Mouse (Mus musculus): ENCODE measurements around the gene Rgcc. TPM values are rescaled to one million over a fixed set of nuclear protein-coding genes. Genes with fewer than 3 reads are reported as not detected.

The Rgcc gene
- total and polyA plus RNA-seq, 3 experiments = 2.2 to 5.2 (median 2.3) TPM

- Histone ChIP-seq H3K4me2 (ENCODE audit: insufficient read depth, low read depth, poor library complexity, severe bottlenecking) (no peak overlapping the region), H3K27me3 (replicated peaks) (peaks cover 11% of the 10 kb centered on the region), H3K9ac (ENCODE audit: insufficient read depth, low read depth) (no peak overlapping the region), H3K4me1 (ENCODE audit: control insufficient read depth in 1 of 2, insufficient read depth in 2 of 2) (peaks cover 8 to 55% of the 10 kb centered on the region in 2 experiments), H3K9me3 (replicated peaks; ENCODE audit: low read length) (peaks cover under 1% of the 10 kb centered on the region), H3K79me2 (replicated peaks; ENCODE audit: control insufficient read depth, extremely low read depth, insufficient read depth, poor library complexity, severe bottlenecking) (no peaks in the 10 kb centered on the region), H3K4me3 (replicated peaks in 1 of 3; ENCODE audit: low read depth in 2 of 3, low read length in 2 of 3, poor library complexity in 1 of 3) (no peak overlapping the region), H3K27ac (ENCODE audit: insufficient read depth, low read depth) (no peak overlapping the region), H3K36me3 (replicated peaks in 1 of 2; ENCODE audit: control insufficient read depth in 1 of 2, insufficient read depth in 1 of 2, low read length in 1 of 2) (no peaks in the 10 kb centered on the region)
- TF ChIP-seq MYC (IDR thresholded peaks at IDR 0.05; ENCODE audit: low read depth, low read length) = no peak
- no peak for TF ChIP-seq JUN (IDR thresholded peaks at IDR 0.05; ENCODE audit: insufficient read depth, low read depth, low read length)
- TF ChIP-seq MEF2A (IDR thresholded peaks at IDR 0.05; ENCODE audit: borderline replicate concordance, low read depth, low read length) = no peak
- TF ChIP-seq JUND (conservative IDR thresholded peaks at IDR 0.05; ENCODE audit: low read depth, low read length) = no peak
- no peak for TF ChIP-seq ZC3H11A (IDR thresholded peaks at IDR 0.05; ENCODE audit: low read depth, low read length)
- TF ChIP-seq RCOR1 (conservative IDR thresholded peaks at IDR 0.05; ENCODE audit: low read depth, low read length) = no peak
- TF ChIP-seq TCF12 (IDR thresholded peaks at IDR 0.05; ENCODE audit: low read depth, low read length) = no peak
- no peak for TF ChIP-seq NELFE (IDR thresholded peaks at IDR 0.05; ENCODE audit: low read depth, low read length)
- TF ChIP-seq POLR2AphosphoS2 (IDR thresholded peaks at IDR 0.05; ENCODE audit: low read depth, low read length) = no peak
- no peak for TF ChIP-seq UBTF (IDR thresholded peaks at IDR 0.05; ENCODE audit: low read depth, low read length)
- TF ChIP-seq USF1 (IDR thresholded peaks at IDR 0.05; ENCODE audit: low read depth, low read length) = no peak
- TF ChIP-seq MAFK (IDR thresholded peaks at IDR 0.05; ENCODE audit: insufficient replicate concordance, low read length) = no peak
- no peak for TF ChIP-seq CHD1 (IDR thresholded peaks at IDR 0.05; ENCODE audit: low read depth, low read length)
- TF ChIP-seq MXI1 (IDR thresholded peaks at IDR 0.05; ENCODE audit: low read depth, low read length) = no peak
- no peak for TF ChIP-seq CHD2 (IDR thresholded peaks at IDR 0.05; ENCODE audit: low read length)
- TF ChIP-seq NRF1 (IDR thresholded peaks at IDR 0.05; ENCODE audit: low read depth, low read length) = no peak
- TF ChIP-seq USF2 (conservative IDR thresholded peaks at IDR 0.05; ENCODE audit: low read depth, low read length) = no peak
- dilution Hi-C loops (cut with MboI; ENCODE audit: extremely low pct_ligation_motif_present, extremely low pct_unique_long_range_greater_than_20kb, low sequenced_read_pairs) (no loop called here), in situ Hi-C loops (cut with MboI; ENCODE audit: low pct_ligation_motif_present, low pct_unique_long_range_greater_than_20kb, low sequenced_read_pairs) (no loop called here)
- no peak for DNase-seq (ENCODE audit: extremely low read depth)
Measured at GRCm38 (mm10) chr14:79295579-79295978, 5.9 kb downstream of the Rgcc start.

- H3K27ac ChIP-seq (ENCODE audit: insufficient read depth, low read depth) = no peak overlapping the region
- no peaks in the 10 kb centered on the region for H3K36me3 ChIP-seq (replicated peaks in 1 of 2; ENCODE audit: control insufficient read depth in 1 of 2, insufficient read depth in 1 of 2, low read length in 1 of 2)
- dilution Hi-C loops (cut with MboI; ENCODE audit: extremely low pct_ligation_motif_present, extremely low pct_unique_long_range_greater_than_20kb, low sequenced_read_pairs) (no loop called here), in situ Hi-C loops (cut with MboI; ENCODE audit: low pct_ligation_motif_present, low pct_unique_long_range_greater_than_20kb, low sequenced_read_pairs) (no loop called here)
- H3K4me1 ChIP-seq (ENCODE audit: control insufficient read depth in 1 of 2, insufficient read depth in 2 of 2) = peaks cover 12 to 58% of the 10 kb centered on the region in 2 experiments
- H3K9me3 ChIP-seq (replicated peaks; ENCODE audit: low read length) = no peaks in the 10 kb centered on the region
- no peak overlapping the region for H3K9ac ChIP-seq (ENCODE audit: insufficient read depth, low read depth)
- H3K4me2 ChIP-seq (ENCODE audit: insufficient read depth, low read depth, poor library complexity, severe bottlenecking) = no peak overlapping the region
- no peak for DNase-seq (ENCODE audit: extremely low read depth)
- TF ChIP-seq USF2 (conservative IDR thresholded peaks at IDR 0.05; ENCODE audit: low read depth, low read length) (no peak), PAX5 (IDR thresholded peaks at IDR 0.05; ENCODE audit: low read length) (no peak), ZMIZ1 (IDR thresholded peaks at IDR 0.05; ENCODE audit: low read depth, low read length) (no peak), CHD1 (IDR thresholded peaks at IDR 0.05; ENCODE audit: low read depth, low read length) (no peak), NELFE (IDR thresholded peaks at IDR 0.05; ENCODE audit: low read depth, low read length) (no peak), TBP (conservative IDR thresholded peaks at IDR 0.05; ENCODE audit: low read depth, low read length) (no peak), MAZ (IDR thresholded peaks at IDR 0.05; ENCODE audit: low read depth, low read length) (no peak), ZC3H11A (IDR thresholded peaks at IDR 0.05; ENCODE audit: low read depth, low read length) (no peak), ZNF384 (IDR thresholded peaks at IDR 0.05; ENCODE audit: low read depth, low read length) (no peak), ETS1 (conservative IDR thresholded peaks at IDR 0.05; ENCODE audit: low read depth, low read length) (no peak), EP300 (IDR thresholded peaks at IDR 0.05; ENCODE audit: low read length) (no peak), UBTF (IDR thresholded peaks at IDR 0.05; ENCODE audit: low read depth, low read length) (no peak), POLR2AphosphoS2 (IDR thresholded peaks at IDR 0.05; ENCODE audit: low read depth, low read length) (no peak), ZKSCAN1 (IDR thresholded peaks at IDR 0.05; ENCODE audit: borderline replicate concordance, low read depth, low read length) (no peak), CHD2 (IDR thresholded peaks at IDR 0.05; ENCODE audit: low read length) (no peak), USF1 (IDR thresholded peaks at IDR 0.05; ENCODE audit: low read depth, low read length) (no peak), GABPA (IDR thresholded peaks at IDR 0.05; ENCODE audit: insufficient replicate concordance, low read depth, low read length) (no peak), JUND (conservative IDR thresholded peaks at IDR 0.05; ENCODE audit: low read depth, low read length) (no peak), HCFC1 (IDR thresholded peaks at IDR 0.05; ENCODE audit: low read depth, low read length) (no peak)
- H3K4me3 ChIP-seq (replicated peaks in 1 of 3; ENCODE audit: low read depth in 2 of 3, low read length in 2 of 3, poor library complexity in 1 of 3) = no peak overlapping the region
- H3K27me3 ChIP-seq (replicated peaks) = peaks cover 9% of the 10 kb centered on the region
- H3K79me2 ChIP-seq (replicated peaks; ENCODE audit: control insufficient read depth, extremely low read depth, insufficient read depth, poor library complexity, severe bottlenecking) = no peaks in the 10 kb centered on the region
Measured at GRCm38 (mm10) chr14:79294950-79295349, 6.5 kb downstream of the Rgcc start.
